Mouse (Mus musculus) liver, postnatal 0 days (tissue): ENCODE results near the gene Zfp993. TPM values are rescaled to one million over a fixed set of nuclear protein-coding genes. Genes with fewer than 3 reads are reported as not detected.
A peak's percentile ranks its signal among the peaks of the same experiment; 100 is the strongest.
"Not testable (repeated sequence)": the region's sequence is repeated elsewhere in the genome, so short reads cannot be mapped to it uniquely, and the experiment has no call there.

Experiments used
- ATAC-seq: fragments of 200-750 bp; cut with Nextera tagmentation; 2 replicates; pipeline ENCODE4 v1.8.0; 2017; ENCODE audit warnings: mild to moderate bottlenecking, moderate library complexity
- DNase-seq: peaks from one replicate; pipeline ENCODE4 v3.0.0-alpha.2; 2016
- H3K27ac ChIP-seq: fragments of 300-500 bp; sonication (generic); 2 replicates; pipeline ENCODE4 v1.5.1; 2014; ENCODE audit warnings: antibody characterized with exemption, moderate library complexity, mild to moderate bottlenecking, low read depth
- H3K27me3 ChIP-seq: fragments of 300-500 bp; sonication (generic); 2 replicates; pipeline ENCODE4 v1.6.1; 2014; ENCODE audit warnings: low read length, control low read depth, mixed read lengths; ENCODE audit not compliant: insufficient read depth
- H3K36me3 ChIP-seq: fragments of 300-500 bp; sonication (generic); replicated peaks from 2 replicates; pipeline ENCODE4 v1.6.1; 2014; ENCODE audit warnings: mild to moderate bottlenecking, control low read depth, low read length, moderate library complexity, mixed read lengths; ENCODE audit not compliant: insufficient read depth
- H3K4me1 ChIP-seq: fragments of 300-500 bp; sonication (generic); 2 replicates; pipeline ENCODE4 v1.6.1; 2014; ENCODE audit warnings: antibody characterized with exemption, mild to moderate bottlenecking, control low read depth; ENCODE audit not compliant: insufficient read depth
- H3K4me2 ChIP-seq: fragments of 300-500 bp; sonication (generic); 2 replicates; pipeline ENCODE4 v1.6.1; 2014; ENCODE audit warnings: low read depth, mild to moderate bottlenecking, low read length, moderate library complexity, mixed read lengths
- H3K4me3 ChIP-seq: fragments of 300-500 bp; sonication (generic); 2 replicates; pipeline ENCODE4 v1.5.1; 2014; ENCODE audit warnings: low read depth, low read length
- H3K9ac ChIP-seq: fragments of 300-500 bp; sonication (generic); replicated peaks from 2 replicates; pipeline ENCODE4 v1.6.1; 2014; ENCODE audit warnings: mild to moderate bottlenecking, moderate library complexity
- H3K9me3 ChIP-seq: fragments of 300-500 bp; sonication (generic); 2 replicates; pipeline ENCODE4 v1.6.1; 2016; ENCODE audit warnings: mild to moderate bottlenecking, control low read depth, low read length, mixed read lengths
- WGBS: fragments of 180-500 bp; shearing (Covaris S2); extraction: QIAGEN DNeasy Blood & Tissue Kit; methylation state at CpG from one replicate; pipeline ENCODE4 v1.1.7; 2014; ENCODE audit not compliant: insufficient replicate concordance; 5-methylcytosine and 5-hydroxymethylcytosine counted together
- polyA plus RNA-seq: library from polyadenylated mRNA; unstranded; fragments of >200 nt; fragmentation: Nextera tagmentation; extraction: Ambion mirVana; gene quantifications from 2 replicates; pipeline ENCODE4 v1.2.1, GENCODE M21; 2015

Zfp993 gene
- polyA plus RNA-seq, result 0.51 and 0.94 TPM in 2 replicates

- not testable (repeated sequence) for H3K4me1 ChIP-seq, H3K4me3 ChIP-seq, DNase-seq, H3K36me3 ChIP-seq, H3K9ac ChIP-seq, H3K27me3 ChIP-seq, H3K27ac ChIP-seq, H3K4me2 ChIP-seq, H3K9me3 ChIP-seq
- WGBS, result no CpG with 5 or more reads among the region's 14 CpGs
- 0 out of 2 replicates have a peak, but pooled peaks have one; percentile 29 for ATAC-seq
Measured at GRCm38 (mm10) chr4:146610774-146611400, at the start of gene Zfp993. TSS of gene Zfp993 (plus strand) at chr4:146610961.

- H3K36me3 ChIP-seq, H3K4me1 ChIP-seq, H3K4me2 ChIP-seq, H3K4me3 ChIP-seq, H3K9ac ChIP-seq, H3K9me3 ChIP-seq, H3K27ac ChIP-seq, H3K27me3 ChIP-seq, DNase-seq: not testable (repeated sequence)
- peak; percentile 86 for ATAC-seq
- WGBS, result 0% methylated on average over 9 of the region's 111 CpGs
Measured at GRCm38 (mm10) chr4:146579905-146580873, 30.6 kb upstream of the Zfp993 start.

GRCm38 (mm10) chr4:146603578-146604399, 7.0 kb upstream of the Zfp993 start:
- 8% methylated on average over 18 of the region's 53 CpGs for WGBS
- not testable (repeated sequence) for H3K9ac ChIP-seq, H3K27ac ChIP-seq

GRCm38 (mm10) chr4:146644367-146644766, 33.6 kb downstream of the Zfp993 start:
- 0 out of 2 replicates have a peak, but pooled peaks have one; percentile 7 for ATAC-seq
- not testable (repeated sequence) for H3K9ac ChIP-seq, DNase-seq, H3K9me3 ChIP-seq, H3K4me1 ChIP-seq, H3K36me3 ChIP-seq, H3K4me3 ChIP-seq, H3K4me2 ChIP-seq, H3K27me3 ChIP-seq, H3K27ac ChIP-seq
- no CpG with 5 or more reads among the region's 4 CpGs for WGBS

More at GRCm38 (mm10) chr4:146603578-146604399, 7.0 kb upstream of the Zfp993 start:
- not testable (repeated sequence) for H3K4me1 ChIP-seq, H3K36me3 ChIP-seq, H3K9me3 ChIP-seq, H3K27me3 ChIP-seq
- ATAC-seq, result peak; percentile 89
- Histone ChIP-seq H3K4me2 (peak overlapping the region; percentile 35; the same call in 1 of the 2 replicates), H3K4me3 (0 out of 2 replicates have a peak overlapping the region, but pooled peaks have one; percentile 8)
- peak; percentile 7 for DNase-seq

- H3K4me3 ChIP-seq, H3K9ac ChIP-seq, H3K4me1 ChIP-seq, DNase-seq, H3K4me2 ChIP-seq, H3K27me3 ChIP-seq, H3K27ac ChIP-seq, H3K36me3 ChIP-seq, H3K9me3 ChIP-seq: not testable (repeated sequence)
- peak; percentile 22; the same call in 1 of the 2 replicates for ATAC-seq
- no CpG with 5 or more reads among the region's 2 CpGs for WGBS
Measured at GRCm38 (mm10) chr4:146649641-146650040, 38.9 kb downstream of the Zfp993 start.

GRCm38 (mm10) chr4:146650115-146650514, 39.4 kb downstream of the Zfp993 start:
- H3K27ac ChIP-seq, H3K36me3 ChIP-seq, DNase-seq, H3K4me1 ChIP-seq, H3K4me3 ChIP-seq, H3K4me2 ChIP-seq, H3K27me3 ChIP-seq, H3K9ac ChIP-seq, H3K9me3 ChIP-seq: not testable (repeated sequence)
- 89% methylated on average over 1 of the region's 4 CpGs for WGBS
- peak; percentile 40; the same call in 1 of the 2 replicates for ATAC-seq

GRCm38 (mm10) chr4:146650639-146651038, 39.9 kb downstream of the Zfp993 start:
- 67% methylated on average over 1 of the region's 5 CpGs for WGBS
- ATAC-seq, result 0 out of 2 replicates have a peak, but pooled peaks have one; percentile 46

More at GRCm38 (mm10) chr4:146650639-146651038, 39.9 kb downstream of the Zfp993 start:
- not testable (repeated sequence) for H3K27me3 ChIP-seq, H3K9ac ChIP-seq, H3K27ac ChIP-seq, H3K4me2 ChIP-seq, H3K9me3 ChIP-seq, H3K4me1 ChIP-seq, H3K4me3 ChIP-seq, DNase-seq, H3K36me3 ChIP-seq
